Mouse (Mus musculus): ENCODE data around the gene Lrrc8b. TPM values are rescaled to one million over a fixed set of nuclear protein-coding genes. Genes with fewer than 3 reads are reported as not detected.

The Lrrc8b gene
- polyA plus RNA-seq (2015; fragmentation: Nextera tagmentation; extraction: Ambion mirVana): 2.6 and 2.8 TPM in 2 replicates

- H3K36me3 ChIP-seq (replicated peaks): no peaks in the 10 kb centered on the region
- H3K27me3 ChIP-seq: no peaks in the 10 kb centered on the region
- under 1% methylated on average over 56 of the region's 63 CpGs for WGBS (ENCODE audit: insufficient replicate concordance)
- H3K9ac ChIP-seq: peak within 1 kb of the TSS; percentile 95
- H3K4me2 ChIP-seq: peak within 1 kb of the TSS; percentile 99
- peak; percentile 92 for ATAC-seq (ENCODE audit: insufficient read depth)
- peak within 1 kb of the TSS; percentile 91 for H3K27ac ChIP-seq (replicated peaks)
- H3K9me3 ChIP-seq (replicated peaks): no peaks in the 10 kb centered on the region
- H3K4me1 ChIP-seq (replicated peaks): peaks cover 60% of the 10 kb centered on the region
- peak within 1 kb of the TSS; percentile 88 for H3K4me3 ChIP-seq (replicated peaks)
Measured at GRCm38 (mm10) chr5:105415198-105415791, at the start of gene Lrrc8b. Gene Lrrc8b, plus strand, starts transcription at chr5:105415775.

- ATAC-seq (ENCODE audit: insufficient read depth): no peak
- Histone ChIP-seq H3K9ac (no peak overlapping the region), H3K9me3 (replicated peaks) (no peaks in the 10 kb centered on the region)
Measured at GRCm38 (mm10) chr5:105381482-105381881, 34.1 kb upstream of the Lrrc8b start.

GRCm38 (mm10) chr5:105390346-105390745, 25.2 kb upstream of the Lrrc8b start:
- Histone ChIP-seq H3K4me1 (replicated peaks) (no peaks in the 10 kb centered on the region), H3K36me3 (replicated peaks) (no peaks in the 10 kb centered on the region), H3K9me3 (replicated peaks) (no peaks in the 10 kb centered on the region), H3K4me2 (no peak overlapping the region), H3K4me3 (replicated peaks) (no peak overlapping the region), H3K27ac (replicated peaks) (no peak overlapping the region), H3K9ac (no peak overlapping the region), H3K27me3 (no peaks in the 10 kb centered on the region)
- WGBS (ENCODE audit: insufficient replicate concordance): 57% methylated on average over 2 of the region's 2 CpGs
- no peak for ATAC-seq (ENCODE audit: insufficient read depth)

More at GRCm38 (mm10) chr5:105381482-105381881, 34.1 kb upstream of the Lrrc8b start:
- no peak overlapping the region for H3K4me3 ChIP-seq (replicated peaks)
- H3K36me3 ChIP-seq (replicated peaks): no peaks in the 10 kb centered on the region
- H3K4me1 ChIP-seq (replicated peaks): no peaks in the 10 kb centered on the region
- H3K27ac ChIP-seq (replicated peaks): no peak overlapping the region
- H3K27me3 ChIP-seq: no peaks in the 10 kb centered on the region
- H3K4me2 ChIP-seq: no peak overlapping the region
- WGBS (ENCODE audit: insufficient replicate concordance): 19% methylated on average over 2 of the region's 2 CpGs

- no peak overlapping the region for H3K4me2 ChIP-seq
- ATAC-seq (ENCODE audit: insufficient read depth): no peak
- peaks cover 7% of the 10 kb centered on the region; the same call in 1 of the 2 replicates for H3K27me3 ChIP-seq
- no peak overlapping the region for H3K9ac ChIP-seq
- WGBS (ENCODE audit: insufficient replicate concordance): 68% methylated on average over 6 of the region's 6 CpGs
- H3K9me3 ChIP-seq (replicated peaks): no peaks in the 10 kb centered on the region
- H3K4me3 ChIP-seq (replicated peaks): no peak overlapping the region
- H3K27ac ChIP-seq (replicated peaks): no peak overlapping the region
- no peaks in the 10 kb centered on the region for H3K36me3 ChIP-seq (replicated peaks)
- no peaks in the 10 kb centered on the region for H3K4me1 ChIP-seq (replicated peaks)
Measured at GRCm38 (mm10) chr5:105393731-105394130, 21.8 kb upstream of the Lrrc8b start.

GRCm38 (mm10) chr5:105395188-105395587, 20.4 kb upstream of the Lrrc8b start:
- H3K4me1 ChIP-seq (replicated peaks): no peaks in the 10 kb centered on the region
- ATAC-seq (ENCODE audit: insufficient read depth): no peak
- H3K36me3 ChIP-seq (replicated peaks): no peaks in the 10 kb centered on the region
- peaks cover 17% of the 10 kb centered on the region; the same call in 1 of the 2 replicates for H3K27me3 ChIP-seq
- H3K9me3 ChIP-seq (replicated peaks): no peaks in the 10 kb centered on the region
- H3K27ac ChIP-seq (replicated peaks): no peak overlapping the region
- 22% methylated on average over 4 of the region's 4 CpGs for WGBS (ENCODE audit: insufficient replicate concordance)
- no peak overlapping the region for H3K4me3 ChIP-seq (replicated peaks)
- H3K9ac ChIP-seq: no peak overlapping the region
- no peak overlapping the region for H3K4me2 ChIP-seq

GRCm38 (mm10) chr5:105398966-105399365, 16.6 kb upstream of the Lrrc8b start:
- no peaks in the 10 kb centered on the region for H3K36me3 ChIP-seq (replicated peaks)

GRCm38 (mm10) chr5:105399631-105400423, 15.7 kb upstream of the Lrrc8b start:
- no peaks in the 10 kb centered on the region for H3K4me1 ChIP-seq (replicated peaks)
- H3K4me3 ChIP-seq (replicated peaks): no peak overlapping the region
- peak overlapping the region; percentile 37; the same call in 1 of the 2 replicates for H3K4me2 ChIP-seq
- no peaks in the 10 kb centered on the region for H3K9me3 ChIP-seq (replicated peaks)
- no peak overlapping the region for H3K27ac ChIP-seq (replicated peaks)
- no peak for ATAC-seq (ENCODE audit: insufficient read depth)
- peaks cover 17% of the 10 kb centered on the region; the same call in 1 of the 2 replicates for H3K27me3 ChIP-seq
- 26% methylated on average over 13 of the region's 13 CpGs for WGBS (ENCODE audit: insufficient replicate concordance)
- no peak overlapping the region for H3K9ac ChIP-seq
- no peaks in the 10 kb centered on the region for H3K36me3 ChIP-seq (replicated peaks)

More at GRCm38 (mm10) chr5:105398966-105399365, 16.6 kb upstream of the Lrrc8b start:
- Histone ChIP-seq H3K4me2 (no peak overlapping the region), H3K4me1 (replicated peaks) (no peaks in the 10 kb centered on the region), H3K27me3 (peaks cover 17% of the 10 kb centered on the region; the same call in 1 of the 2 replicates), H3K4me3 (replicated peaks) (no peak overlapping the region), H3K9me3 (replicated peaks) (no peaks in the 10 kb centered on the region), H3K27ac (replicated peaks) (no peak overlapping the region), H3K9ac (no peak overlapping the region)
- WGBS (ENCODE audit: insufficient replicate concordance): 59% methylated on average over 6 of the region's 6 CpGs
- ATAC-seq (ENCODE audit: insufficient read depth): no peak

GRCm38 (mm10) chr5:105400424-105401375, 14.9 kb upstream of the Lrrc8b start:
- ATAC-seq (ENCODE audit: insufficient read depth): no peak
- Histone ChIP-seq H3K4me3 (replicated peaks) (no peak overlapping the region), H3K27me3 (peaks cover 15% of the 10 kb centered on the region; the same call in 1 of the 2 replicates), H3K4me1 (replicated peaks) (peaks cover 3% of the 10 kb centered on the region; the same call in 1 of the 2 replicates), H3K4me2 (peak overlapping the region; percentile 37; the same call in 1 of the 2 replicates), H3K9me3 (replicated peaks) (no peaks in the 10 kb centered on the region), H3K27ac (replicated peaks) (no peak overlapping the region), H3K9ac (no peak overlapping the region), H3K36me3 (replicated peaks) (no peaks in the 10 kb centered on the region)
- 65% methylated on average over 17 of the region's 17 CpGs for WGBS (ENCODE audit: insufficient replicate concordance)

GRCm38 (mm10) chr5:105401536-105401935, 14.0 kb upstream of the Lrrc8b start:
- H3K9me3 ChIP-seq (replicated peaks): no peaks in the 10 kb centered on the region
- H3K27me3 ChIP-seq: peaks cover 14% of the 10 kb centered on the region; the same call in 1 of the 2 replicates
- no peak overlapping the region for H3K9ac ChIP-seq
- 77% methylated on average over 6 of the region's 6 CpGs for WGBS (ENCODE audit: insufficient replicate concordance)
- no peak overlapping the region for H3K4me2 ChIP-seq
- no peak overlapping the region for H3K4me3 ChIP-seq (replicated peaks)
- peaks cover 3% of the 10 kb centered on the region; the same call in 1 of the 2 replicates for H3K4me1 ChIP-seq (replicated peaks)
- no peak overlapping the region for H3K27ac ChIP-seq (replicated peaks)
- ATAC-seq (ENCODE audit: insufficient read depth): no peak
- H3K36me3 ChIP-seq (replicated peaks): no peaks in the 10 kb centered on the region

GRCm38 (mm10) chr5:105404961-105405360, 10.6 kb upstream of the Lrrc8b start:
- WGBS (ENCODE audit: insufficient replicate concordance): 8% methylated on average over 8 of the region's 8 CpGs
- Histone ChIP-seq H3K9ac (no peak overlapping the region), H3K9me3 (replicated peaks) (no peaks in the 10 kb centered on the region), H3K4me2 (no peak overlapping the region), H3K36me3 (replicated peaks) (no peaks in the 10 kb centered on the region), H3K27me3 (no peaks in the 10 kb centered on the region), H3K4me1 (replicated peaks) (peaks cover 15% of the 10 kb centered on the region), H3K4me3 (replicated peaks) (no peak overlapping the region), H3K27ac (replicated peaks) (no peak overlapping the region)
- no peak for ATAC-seq (ENCODE audit: insufficient read depth)

Measured in liver, embryonic 15.5 days (tissue).